Mouse (Mus musculus): ENCODE results near the gene Lpxn.

The Lpxn gene

GRCm38 (mm10) chr19:12795511-12796327, at the start of gene Lpxn, which contains the start of gene Zfp91:
Lpxn (plus strand) TSS chr19:12796193.
Zfp91 (minus strand) TSS chr19:12796126.
- DNase-seq (ENCODE audit: low read depth, low spot score) = peak; percentile 98

- DNase-seq (ENCODE audit: low read depth, low spot score) = no peak
These were observed 39.7 kb upstream of the Lpxn start for GRCm38 (mm10) chr19:12756286-12756685.

- no peak for DNase-seq (ENCODE audit: low read depth, low spot score)
These were observed 37.0 kb upstream of the Lpxn start for GRCm38 (mm10) chr19:12758936-12759478.

GRCm38 (mm10) chr19:12759656-12760055, 36.3 kb upstream of the Lpxn start:
- DNase-seq (ENCODE audit: low read depth, low spot score) = no peak

GRCm38 (mm10) chr19:12762212-12763130, 33.5 kb upstream of the Lpxn start:
- DNase-seq (ENCODE audit: low read depth, low spot score) = no peak

- DNase-seq (ENCODE audit: low read depth, low spot score) = no peak
These were observed 30.7 kb upstream of the Lpxn start, which contains the start of gene Cntf for GRCm38 (mm10) chr19:12765308-12765707. Cntf (minus strand) TSS chr19:12765632.

- DNase-seq (ENCODE audit: low read depth, low spot score) = no peak
These were observed 25.1 kb upstream of the Lpxn start for GRCm38 (mm10) chr19:12770888-12771287.

- no peak for DNase-seq (ENCODE audit: low read depth, low spot score)
These were observed 15.6 kb upstream of the Lpxn start for GRCm38 (mm10) chr19:12780437-12780836.

- no peak for DNase-seq (ENCODE audit: low read depth, low spot score)
These were observed 9.1 kb upstream of the Lpxn start for GRCm38 (mm10) chr19:12786803-12787395.

GRCm38 (mm10) chr19:12787721-12788120, 8.3 kb upstream of the Lpxn start:
- no peak for DNase-seq (ENCODE audit: low read depth, low spot score)

- DNase-seq (ENCODE audit: low read depth, low spot score) = no peak
These were observed 3.6 kb upstream of the Lpxn start for GRCm38 (mm10) chr19:12792374-12792773.

GRCm38 (mm10) chr19:12794056-12795044, 1.6 kb upstream of the Lpxn start:
- DNase-seq (ENCODE audit: low read depth, low spot score) = peak; percentile 87

GRCm38 (mm10) chr19:12795110-12795509, 883 bp upstream of the Lpxn start:
- DNase-seq (ENCODE audit: low read depth, low spot score) = no peak

- DNase-seq (ENCODE audit: low read depth, low spot score) = peak; percentile 58
These were observed 437 bp downstream of the Lpxn start for GRCm38 (mm10) chr19:12796328-12796931.

GRCm38 (mm10) chr19:12797071-12797470, 1.1 kb downstream of the Lpxn start:
- DNase-seq (ENCODE audit: low read depth, low spot score) = peak; percentile 24

- no peak for DNase-seq (ENCODE audit: low read depth, low spot score)
These were observed 2.4 kb downstream of the Lpxn start for GRCm38 (mm10) chr19:12798404-12798803.

- no peak for DNase-seq (ENCODE audit: low read depth, low spot score)
These were observed 3.1 kb downstream of the Lpxn start for GRCm38 (mm10) chr19:12799081-12799480.

- DNase-seq (ENCODE audit: low read depth, low spot score) = no peak
These were observed 4.6 kb downstream of the Lpxn start for GRCm38 (mm10) chr19:12800621-12801020.

- no peak for DNase-seq (ENCODE audit: low read depth, low spot score)
These were observed 5.1 kb downstream of the Lpxn start for GRCm38 (mm10) chr19:12801046-12801445.

GRCm38 (mm10) chr19:12802830-12803229, 6.8 kb downstream of the Lpxn start:
- DNase-seq (ENCODE audit: low read depth, low spot score) = no peak
